Mouse (Mus musculus) c-Kit-positive CD71-negative TER-119-negative erythroid progenitor cells, embryonic 14.5 days (primary cell): ENCODE data around the gene Rhbdd1.

Experiments
- DNase-seq: peaks from one replicate; pipeline ENCODE4 v3.0.0-alpha.2; 2013; ENCODE audit warnings: low read depth

The Rhbdd1 gene

GRCm38 (mm10) chr1:82291930-82292712 lies 24.1 kb upstream of the Rhbdd1 start:
- DNase-seq: no peak

GRCm38 (mm10) chr1:82292771-82293170 lies 23.5 kb upstream of the Rhbdd1 start:
- no peak for DNase-seq

GRCm38 (mm10) chr1:82294102-82294501 lies 22.1 kb upstream of the Rhbdd1 start:
- peak; percentile 41 for DNase-seq

GRCm38 (mm10) chr1:82298586-82298985 lies 17.7 kb upstream of the Rhbdd1 start:
- no peak for DNase-seq

GRCm38 (mm10) chr1:82304483-82304882 lies 11.8 kb upstream of the Rhbdd1 start:
- no peak for DNase-seq

GRCm38 (mm10) chr1:82316746-82317126 lies 484 bp downstream of the Rhbdd1 start:
- DNase-seq: peak; percentile 28

GRCm38 (mm10) chr1:82320456-82320855 lies 4.2 kb downstream of the Rhbdd1 start:
- DNase-seq: no peak

- DNase-seq: no peak
Observed at GRCm38 (mm10) chr1:82320864-82321263, 4.6 kb downstream of the Rhbdd1 start.

- no peak for DNase-seq
Observed at GRCm38 (mm10) chr1:82321441-82321840, 5.2 kb downstream of the Rhbdd1 start.

- no peak for DNase-seq
Observed at GRCm38 (mm10) chr1:82324131-82324785, 8.0 kb downstream of the Rhbdd1 start.

- no peak for DNase-seq
Observed at GRCm38 (mm10) chr1:82326120-82326519, 9.9 kb downstream of the Rhbdd1 start.

GRCm38 (mm10) chr1:82328033-82328775 lies 12.0 kb downstream of the Rhbdd1 start:
- no peak for DNase-seq

GRCm38 (mm10) chr1:82329237-82329953 lies 13.1 kb downstream of the Rhbdd1 start:
- DNase-seq: no peak

GRCm38 (mm10) chr1:82329954-82330247 lies 13.6 kb downstream of the Rhbdd1 start:
- no peak for DNase-seq

- no peak for DNase-seq
Observed at GRCm38 (mm10) chr1:82334506-82334905, 18.3 kb downstream of the Rhbdd1 start.

- no peak for DNase-seq
Observed at GRCm38 (mm10) chr1:82353089-82353488, 36.8 kb downstream of the Rhbdd1 start.

- no peak for DNase-seq
Observed at GRCm38 (mm10) chr1:82353755-82354154, 37.5 kb downstream of the Rhbdd1 start.

GRCm38 (mm10) chr1:82358871-82359647 lies 42.8 kb downstream of the Rhbdd1 start:
- DNase-seq: no peak

- DNase-seq: no peak
Observed at GRCm38 (mm10) chr1:82359648-82360026, 43.4 kb downstream of the Rhbdd1 start.

GRCm38 (mm10) chr1:82361240-82361639 lies 45.0 kb downstream of the Rhbdd1 start:
- DNase-seq: no peak

- DNase-seq: no peak
Observed at GRCm38 (mm10) chr1:82362165-82362564, 45.9 kb downstream of the Rhbdd1 start.

GRCm38 (mm10) chr1:82364047-82364446 lies 47.8 kb downstream of the Rhbdd1 start:
- no peak for DNase-seq
